Mouse (Mus musculus) lung, adult 2 months (tissue): ENCODE measurements around the gene Olfr56.
"Not testable (repeated sequence)": the region's sequence is repeated elsewhere in the genome, so short reads cannot be mapped to it uniquely, and the experiment has no call there.

Experiments
- CTCF ChIP-seq: fragments of 200-500 bp; IDR thresholded peaks from 2 replicates; pipeline ENCODE4 v1.5.1; 2011; ENCODE audit warnings: mild to moderate bottlenecking, low read length, control low read depth; ENCODE audit not compliant: insufficient read depth
- POLR2A ChIP-seq: fragments of 200-500 bp; IDR thresholded peaks from 2 replicates; pipeline ENCODE4 v1.6.1; 2011; ENCODE audit warnings: low read depth, mild to moderate bottlenecking, control low read depth, low read length, borderline replicate concordance; ENCODE audit errors: extremely low read depth

GRCm38 (mm10) chr11:49050064-49050463 lies 71.4 kb downstream of the Olfr56 start:
- not testable (repeated sequence) for TF ChIP-seq POLR2A, CTCF
